Mouse (Mus musculus) heart, embryonic 13.5 days (tissue): ENCODE measurements around the gene Gamt. TPM values are rescaled to one million over a fixed set of nuclear protein-coding genes. Genes with fewer than 3 reads are reported as not detected.

Experiments
- ATAC-seq: fragments of 200-750 bp; cut with Nextera tagmentation; 2 replicates; pipeline ENCODE4 v1.8.0; 2017; ENCODE audit warnings: moderate TSS enrichment; ENCODE audit not compliant: insufficient number of reproducible peaks, low FRiP score, low TSS enrichment; ENCODE audit errors: extremely low read depth
- H3K27ac ChIP-seq: fragments of 300-500 bp; sonication (generic); replicated peaks from 2 replicates; pipeline ENCODE4 v1.5.1; 2015; ENCODE audit warnings: moderate library complexity, mild to moderate bottlenecking, inconsistent platforms
- H3K27me3 ChIP-seq: fragments of 300-500 bp; sonication (generic); replicated peaks from 2 replicates; pipeline ENCODE4 v1.6.1; 2015; ENCODE audit warnings: mild to moderate bottlenecking, inconsistent platforms
- H3K36me3 ChIP-seq: fragments of 300-500 bp; sonication (generic); 2 replicates; pipeline ENCODE4 v1.6.1; 2015; ENCODE audit warnings: mild to moderate bottlenecking, inconsistent platforms
- H3K4me1 ChIP-seq: fragments of 300-500 bp; sonication (generic); 2 replicates; pipeline ENCODE4 v1.6.1; 2015; ENCODE audit warnings: inconsistent platforms
- H3K4me2 ChIP-seq: fragments of 300-500 bp; sonication (generic); 2 replicates; pipeline ENCODE4 v1.6.1; 2015; ENCODE audit warnings: inconsistent platforms, mild to moderate bottlenecking, moderate library complexity
- H3K4me3 ChIP-seq: fragments of 300-500 bp; sonication (generic); 2 replicates; pipeline ENCODE4 v1.5.1; 2015; ENCODE audit warnings: moderate library complexity, mild to moderate bottlenecking, inconsistent platforms
- H3K9ac ChIP-seq: fragments of 300-500 bp; sonication (generic); 2 replicates; pipeline ENCODE4 v1.6.1; 2015; ENCODE audit warnings: inconsistent platforms, mild to moderate bottlenecking, moderate library complexity
- H3K9me3 ChIP-seq: fragments of 300-500 bp; sonication (generic); 2 replicates; pipeline ENCODE4 v1.6.1; 2016; ENCODE audit warnings: inconsistent platforms
- WGBS: fragments of 180-500 bp; shearing (Covaris S2); methylation state at CpG from one replicate; pipeline ENCODE4 v1.1.7; 2015; ENCODE audit warnings: mixed read lengths; 5-methylcytosine and 5-hydroxymethylcytosine counted together
- polyA plus RNA-seq: library from polyadenylated mRNA; unstranded; fragments of >200 nt; fragmentation: Nextera tagmentation; extraction: Ambion mirVana; gene quantifications from 2 replicates; pipeline ENCODE4 v1.2.1, GENCODE M21; 2015

The Gamt gene
- polyA plus RNA-seq, 1 experiment from 2014 or later, result 53.3 TPM

- no peak for ATAC-seq
- Histone ChIP-seq H3K27ac (peak overlapping the region; percentile 32; the same call in 1 of the 2 replicates), H3K27me3 (no peaks in the 10 kb centered on the region), H3K4me3 (peak overlapping the region; percentile 4; the same call in 1 of the 2 replicates), H3K9ac (peak overlapping the region; percentile 63), H3K4me2 (peak overlapping the region; percentile 20; the same call in 1 of the 2 replicates), H3K9me3 (no peaks in the 10 kb centered on the region), H3K36me3 (peaks cover 67% of the 10 kb centered on the region), H3K4me1 (peaks cover 73% of the 10 kb centered on the region)
- 77% methylated on average over 2 of the region's 2 CpGs for WGBS
These were observed 9.3 kb upstream of the Gamt start for GRCm38 (mm10) chr10:80270099-80270498.

GRCm38 (mm10) chr10:80265149-80265486 is 4.3 kb upstream of the Gamt start:
- Histone ChIP-seq H3K9ac (peak overlapping the region; percentile 100), H3K9me3 (no peaks in the 10 kb centered on the region), H3K27ac (peak overlapping the region; percentile 87), H3K36me3 (peaks cover 28% of the 10 kb centered on the region), H3K4me3 (peak overlapping the region; percentile 96), H3K4me2 (peak overlapping the region; percentile 93), H3K4me1 (peaks cover 65% of the 10 kb centered on the region), H3K27me3 (no peaks in the 10 kb centered on the region)
- ATAC-seq, result no peak
- WGBS, result 0% methylated on average over 18 of the region's 18 CpGs

GRCm38 (mm10) chr10:80264341-80265148 is 3.7 kb upstream of the Gamt start:
- Histone ChIP-seq H3K4me2 (peak overlapping the region; percentile 93), H3K36me3 (peaks cover 24% of the 10 kb centered on the region), H3K9ac (peak overlapping the region; percentile 100), H3K9me3 (no peaks in the 10 kb centered on the region), H3K4me3 (peak overlapping the region; percentile 96), H3K27me3 (no peaks in the 10 kb centered on the region), H3K4me1 (peaks cover 65% of the 10 kb centered on the region), H3K27ac (peak overlapping the region; percentile 87)
- peak; percentile 45 for ATAC-seq
- WGBS, result under 1% methylated on average over 81 of the region's 81 CpGs

- H3K27ac ChIP-seq, result no peak overlapping the region
- 87% methylated on average over 10 of the region's 10 CpGs for WGBS
These were observed 2.1 kb upstream of the Gamt start for GRCm38 (mm10) chr10:80262776-80263365.

GRCm38 (mm10) chr10:80262169-80262568 is 1.4 kb upstream of the Gamt start:
- Histone ChIP-seq H3K27me3 (no peaks in the 10 kb centered on the region), H3K36me3 (peaks cover 22% of the 10 kb centered on the region), H3K9ac (peak overlapping the region; percentile 81), H3K27ac (peak overlapping the region; percentile 98), H3K4me1 (peaks cover 55% of the 10 kb centered on the region), H3K9me3 (no peaks in the 10 kb centered on the region), H3K4me3 (peak overlapping the region; percentile 70), H3K4me2 (peak overlapping the region; percentile 100)
- no peak for ATAC-seq
- 74% methylated on average over 12 of the region's 12 CpGs for WGBS

More at GRCm38 (mm10) chr10:80262776-80263365, 2.1 kb upstream of the Gamt start:
- Histone ChIP-seq H3K4me3 (no peak overlapping the region), H3K4me1 (peaks cover 62% of the 10 kb centered on the region), H3K9ac (no peak overlapping the region), H3K4me2 (no peak overlapping the region), H3K36me3 (peaks cover 23% of the 10 kb centered on the region), H3K27me3 (no peaks in the 10 kb centered on the region), H3K9me3 (no peaks in the 10 kb centered on the region)
- ATAC-seq, result no peak

- under 1% methylated on average over 14 of the region's 14 CpGs for WGBS
- Histone ChIP-seq H3K9ac (peak overlapping the region; percentile 81), H3K27me3 (no peaks in the 10 kb centered on the region), H3K4me2 (peak overlapping the region; percentile 100), H3K9me3 (no peaks in the 10 kb centered on the region), H3K27ac (peak overlapping the region; percentile 98), H3K36me3 (peaks cover 25% of the 10 kb centered on the region), H3K4me1 (peaks cover 49% of the 10 kb centered on the region), H3K4me3 (peak overlapping the region; percentile 70)
- ATAC-seq, result peak; percentile 59
These were observed 765 bp upstream of the Gamt start for GRCm38 (mm10) chr10:80261585-80261968.

GRCm38 (mm10) chr10:80259861-80260641 is 761 bp downstream of the Gamt start:
- peaks cover 40% of the 10 kb centered on the region for H3K36me3 ChIP-seq
- H3K4me2 ChIP-seq, result peak overlapping the region; percentile 100
- H3K9ac ChIP-seq, result peak overlapping the region; percentile 88
- peak overlapping the region; percentile 98 for H3K27ac ChIP-seq
- ATAC-seq, result no peak
- no peaks in the 10 kb centered on the region for H3K9me3 ChIP-seq
- H3K4me1 ChIP-seq, result peaks cover 43% of the 10 kb centered on the region
- peak overlapping the region; percentile 70 for H3K4me3 ChIP-seq
- 2% methylated on average over 19 of the region's 19 CpGs for WGBS
- H3K27me3 ChIP-seq, result no peaks in the 10 kb centered on the region

- Histone ChIP-seq H3K36me3 (peaks cover 47% of the 10 kb centered on the region), H3K27ac (peak overlapping the region; percentile 98), H3K27me3 (no peaks in the 10 kb centered on the region), H3K4me2 (peak overlapping the region; percentile 100), H3K9ac (peak overlapping the region; percentile 88), H3K4me1 (peaks cover 43% of the 10 kb centered on the region), H3K4me3 (peak overlapping the region; percentile 70), H3K9me3 (no peaks in the 10 kb centered on the region)
- no peak for ATAC-seq
- 69% methylated on average over 6 of the region's 6 CpGs for WGBS
These were observed 1.4 kb downstream of the Gamt start for GRCm38 (mm10) chr10:80259463-80259805.

- Histone ChIP-seq H3K4me2 (peak overlapping the region; percentile 100), H3K9me3 (no peaks in the 10 kb centered on the region), H3K9ac (peak overlapping the region; percentile 88), H3K27ac (peak overlapping the region; percentile 98; the same call in 1 of the 2 replicates), H3K36me3 (peaks cover 52% of the 10 kb centered on the region), H3K4me3 (peak overlapping the region; percentile 70; the same call in 1 of the 2 replicates), H3K4me1 (peaks cover 40% of the 10 kb centered on the region), H3K27me3 (no peaks in the 10 kb centered on the region)
- ATAC-seq, result no peak
- 84% methylated on average over 14 of the region's 14 CpGs for WGBS
These were observed 1.9 kb downstream of the Gamt start for GRCm38 (mm10) chr10:80258752-80259462.

GRCm38 (mm10) chr10:80257936-80258335 is 2.9 kb downstream of the Gamt start:
- no peak for ATAC-seq
- Histone ChIP-seq H3K4me2 (no peak overlapping the region), H3K4me1 (peaks cover 37% of the 10 kb centered on the region), H3K36me3 (peaks cover 62% of the 10 kb centered on the region), H3K27ac (no peak overlapping the region), H3K27me3 (no peaks in the 10 kb centered on the region), H3K4me3 (no peak overlapping the region), H3K9me3 (no peaks in the 10 kb centered on the region), H3K9ac (no peak overlapping the region)
- 73% methylated on average over 2 of the region's 2 CpGs for WGBS
